Mouse (Mus musculus): Measurements from ENCODE around the gene Ccr5. TPM values are rescaled to one million over a fixed set of nuclear protein-coding genes. Genes with fewer than 3 reads are reported as not detected.
"Not testable (repeated sequence)": the region's sequence is repeated elsewhere in the genome, so short reads cannot be mapped to it uniquely, and the experiment has no call there.

Ccr5 gene
- polyA plus RNA-seq, 1 experiment from 2014 or later = 0.25 TPM

DNA sequence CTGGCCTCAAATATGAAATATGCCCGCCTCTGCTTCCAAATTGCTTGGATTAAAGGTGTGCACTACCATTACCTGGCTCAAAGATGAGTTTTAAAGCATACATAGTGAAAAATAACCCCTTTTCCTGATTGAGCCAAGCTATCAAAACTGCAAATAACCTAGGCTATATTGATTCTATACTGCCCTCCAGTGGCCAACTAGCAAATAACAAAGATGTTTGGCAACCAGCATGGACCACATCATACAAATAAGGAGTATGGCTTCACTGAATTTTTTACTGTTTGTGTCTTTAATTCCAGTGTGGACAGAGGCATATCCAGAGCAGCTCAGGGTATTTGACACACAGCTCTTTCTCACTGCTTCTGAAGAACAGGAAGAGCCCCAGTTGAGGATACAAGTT, 7.0 kb downstream of the Ccr5 start:
- Histone ChIP-seq H3K9me3 (ENCODE audit: control insufficient read depth, low read length) (no peaks in the 10 kb centered on the region), H3K4me1 (ENCODE audit: control insufficient read depth, insufficient read depth, low read length) (no peaks in the 10 kb centered on the region), H3K9ac (ENCODE audit: low read length) (no peak overlapping the region), H3K36me3 (ENCODE audit: control insufficient read depth, insufficient read depth, low read length) (no peaks in the 10 kb centered on the region), H3K4me3 (ENCODE audit: low read depth, low read length) (no peak overlapping the region), H3K27me3 (ENCODE audit: control insufficient read depth, insufficient read depth, low read length) (no peaks in the 10 kb centered on the region), H3K27ac (ENCODE audit: low read depth, low read length) (no peak overlapping the region), H3K4me2 (ENCODE audit: low read depth) (no peak overlapping the region)
- WGBS = 4% methylated on average over 1 of the region's 1 CpGs
- ATAC-seq (ENCODE audit: insufficient read depth, low FRiP score, low TSS enrichment) (no peak), DNase-seq (ENCODE audit: low spot score) (peak; percentile 16)

DNA sequence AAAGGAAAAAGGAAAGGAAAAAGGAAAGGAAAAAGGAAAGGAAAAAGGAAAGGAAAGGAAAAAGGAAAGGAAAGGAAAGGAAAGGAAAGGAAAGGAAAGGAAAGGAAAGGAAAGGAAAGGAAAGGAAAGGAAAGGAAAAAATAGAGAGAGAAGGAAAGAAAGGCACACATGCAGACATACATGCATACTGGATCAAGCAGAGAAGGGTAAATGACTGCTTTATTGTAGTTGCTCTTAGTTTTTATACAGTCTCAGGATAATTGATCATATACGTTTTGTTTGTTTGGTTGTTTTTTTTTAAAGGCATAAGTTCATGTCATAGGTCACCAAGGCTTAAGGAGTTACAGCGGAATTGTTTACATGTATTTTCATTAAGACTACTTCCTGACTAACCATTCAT, 11.6 kb downstream of the Ccr5 start:
- DNase-seq (ENCODE audit: low spot score); H3K4me3 ChIP-seq (ENCODE audit: low read depth, low read length); H3K9me3 ChIP-seq (ENCODE audit: control insufficient read depth, low read length); H3K27ac ChIP-seq (ENCODE audit: low read depth, low read length); H3K4me2 ChIP-seq (ENCODE audit: low read depth); H3K36me3 ChIP-seq (ENCODE audit: control insufficient read depth, insufficient read depth, low read length); H3K4me1 ChIP-seq (ENCODE audit: control insufficient read depth, insufficient read depth, low read length); H3K9ac ChIP-seq (ENCODE audit: low read length); ATAC-seq (ENCODE audit: insufficient read depth, low FRiP score, low TSS enrichment); H3K27me3 ChIP-seq (ENCODE audit: control insufficient read depth, insufficient read depth, low read length): not testable (repeated sequence)
- WGBS = 81% methylated on average over 2 of the region's 2 CpGs

DNA sequence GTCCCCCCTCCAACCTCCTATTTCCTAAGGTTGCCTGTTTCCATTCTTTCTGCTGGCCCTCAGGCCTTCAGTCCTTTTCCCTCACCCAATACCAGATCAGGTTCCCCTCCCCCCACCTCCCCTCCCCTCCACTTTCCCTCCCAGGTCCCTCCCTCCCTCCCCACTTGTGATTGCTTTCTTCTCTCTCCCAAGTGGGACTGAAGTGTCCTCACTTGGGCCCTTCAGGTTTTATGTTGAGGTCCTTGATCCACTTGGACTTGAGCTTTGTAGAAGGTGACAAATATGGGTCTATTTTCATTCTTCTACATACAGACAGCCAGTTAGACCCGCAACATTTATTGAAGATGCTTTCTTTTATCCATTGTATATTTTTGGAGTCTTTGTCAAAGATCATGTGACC, 13.6 kb downstream of the Ccr5 start:
- H3K9ac ChIP-seq (ENCODE audit: low read length); DNase-seq (ENCODE audit: low spot score); H3K27me3 ChIP-seq (ENCODE audit: control insufficient read depth, insufficient read depth, low read length); H3K36me3 ChIP-seq (ENCODE audit: control insufficient read depth, insufficient read depth, low read length); H3K9me3 ChIP-seq (ENCODE audit: control insufficient read depth, low read length); ATAC-seq (ENCODE audit: insufficient read depth, low FRiP score, low TSS enrichment); H3K4me3 ChIP-seq (ENCODE audit: low read depth, low read length); H3K27ac ChIP-seq (ENCODE audit: low read depth, low read length); H3K4me2 ChIP-seq (ENCODE audit: low read depth); H3K4me1 ChIP-seq (ENCODE audit: control insufficient read depth, insufficient read depth, low read length): not testable (repeated sequence)
- 96% methylated on average over 1 of the region's 1 CpGs for WGBS

DNA sequence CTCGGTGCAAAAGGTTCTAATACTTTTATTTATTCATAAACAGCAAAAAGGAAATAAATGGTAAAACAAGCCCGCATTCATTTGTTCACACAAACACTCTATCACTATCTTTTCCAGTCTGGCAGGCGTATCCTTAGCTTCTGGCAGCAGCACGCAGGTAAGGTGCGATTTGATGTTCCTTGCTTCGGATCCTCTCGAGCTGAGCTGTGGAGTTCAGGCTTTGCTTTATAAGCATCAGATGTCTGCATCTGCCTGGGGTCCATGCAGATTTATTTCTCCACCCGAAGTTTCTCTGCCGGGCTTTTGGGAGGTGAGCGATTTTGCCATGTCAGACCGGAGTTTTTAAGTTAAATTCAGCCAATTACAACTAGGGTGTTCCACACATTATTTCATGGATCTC, 16.3 kb downstream of the Ccr5 start:
- Histone ChIP-seq H3K36me3 (ENCODE audit: control insufficient read depth, insufficient read depth, low read length) (no peaks in the 10 kb centered on the region), H3K4me3 (ENCODE audit: low read depth, low read length) (no peak overlapping the region), H3K4me2 (ENCODE audit: low read depth) (no peak overlapping the region), H3K9ac (ENCODE audit: low read length) (no peak overlapping the region), H3K4me1 (ENCODE audit: control insufficient read depth, insufficient read depth, low read length) (no peaks in the 10 kb centered on the region; the same call in 1 of the 2 replicates), H3K9me3 (ENCODE audit: control insufficient read depth, low read length) (no peaks in the 10 kb centered on the region), H3K27me3 (ENCODE audit: control insufficient read depth, insufficient read depth, low read length) (no peaks in the 10 kb centered on the region), H3K27ac (ENCODE audit: low read depth, low read length) (no peak overlapping the region)
- ATAC-seq (ENCODE audit: insufficient read depth, low FRiP score, low TSS enrichment) = no peak
- WGBS = 85% methylated on average over 11 of the region's 11 CpGs
- no peak for DNase-seq (ENCODE audit: low spot score)

DNA sequence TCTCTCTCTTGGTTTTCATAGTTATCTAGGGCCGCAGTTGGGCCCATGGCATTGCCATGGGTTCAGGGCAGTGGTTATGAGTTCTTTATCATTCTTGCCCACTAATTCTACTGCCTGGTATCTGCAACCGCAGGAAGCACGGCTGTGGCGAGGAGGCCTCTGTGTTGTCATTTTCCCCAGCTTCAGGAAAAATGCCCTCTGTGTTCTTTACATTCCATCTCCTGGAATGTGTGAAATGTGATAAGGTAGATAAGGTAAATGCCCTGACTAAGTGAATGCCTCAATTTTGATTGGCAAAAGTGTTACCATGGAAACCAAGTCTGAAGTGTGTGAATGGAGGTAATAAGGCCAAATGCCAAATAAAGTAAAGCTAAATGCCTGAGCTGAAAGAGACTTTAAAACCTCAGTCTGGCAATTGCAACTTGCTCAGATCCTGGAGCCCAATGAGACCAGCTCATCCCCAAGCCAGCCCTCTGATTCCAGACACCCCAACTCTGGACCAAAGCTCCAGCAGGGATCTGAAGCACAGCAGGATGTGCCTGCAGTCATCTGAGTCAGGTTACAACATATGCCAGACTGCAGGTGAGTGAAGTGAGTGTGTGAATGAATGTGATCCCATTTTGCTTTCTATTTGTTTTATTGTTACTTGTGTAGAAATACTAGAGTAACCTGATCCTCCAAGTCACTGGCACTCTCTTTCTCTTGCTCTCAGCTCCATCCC, 16.9 kb downstream of the Ccr5 start:
- Histone ChIP-seq H3K27me3 (ENCODE audit: control insufficient read depth, insufficient read depth, low read length) (no peaks in the 10 kb centered on the region), H3K4me2 (ENCODE audit: low read depth) (no peak overlapping the region), H3K36me3 (ENCODE audit: control insufficient read depth, insufficient read depth, low read length) (no peaks in the 10 kb centered on the region), H3K4me3 (ENCODE audit: low read depth, low read length) (no peak overlapping the region), H3K9me3 (ENCODE audit: control insufficient read depth, low read length) (no peaks in the 10 kb centered on the region), H3K9ac (ENCODE audit: low read length) (no peak overlapping the region), H3K27ac (ENCODE audit: low read depth, low read length) (no peak overlapping the region), H3K4me1 (ENCODE audit: control insufficient read depth, insufficient read depth, low read length) (no peaks in the 10 kb centered on the region; the same call in 1 of the 2 replicates)
- 66% methylated on average over 4 of the region's 4 CpGs for WGBS
- ATAC-seq (ENCODE audit: insufficient read depth, low FRiP score, low TSS enrichment) = no peak
- DNase-seq (ENCODE audit: low spot score) = no peak

DNA sequence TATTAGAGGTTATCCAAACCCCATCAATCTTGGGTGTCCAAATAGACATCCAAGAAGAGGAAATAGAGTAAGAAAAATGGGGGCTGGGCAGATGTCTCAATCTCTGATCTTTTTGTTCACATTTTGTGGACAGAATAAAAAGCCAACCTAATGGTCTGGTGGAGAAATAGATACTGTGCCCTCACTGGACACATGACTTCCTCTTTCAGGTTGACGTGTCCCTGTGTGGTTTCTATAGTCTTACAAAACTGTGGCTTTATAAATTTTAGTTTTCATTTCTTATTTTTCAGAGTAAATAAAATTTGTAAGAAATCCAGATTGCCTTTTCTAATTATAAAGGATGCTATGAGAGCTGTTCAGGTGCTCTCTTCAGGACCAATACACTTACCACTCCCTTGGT, 22.3 kb downstream of the Ccr5 start:
- no peaks in the 10 kb centered on the region for H3K4me1 ChIP-seq (ENCODE audit: control insufficient read depth, insufficient read depth, low read length)
- H3K4me2 ChIP-seq (ENCODE audit: low read depth) = no peak overlapping the region
- H3K9ac ChIP-seq (ENCODE audit: low read length) = no peak overlapping the region
- no peak overlapping the region for H3K4me3 ChIP-seq (ENCODE audit: low read depth, low read length)
- H3K9me3 ChIP-seq (ENCODE audit: control insufficient read depth, low read length) = no peaks in the 10 kb centered on the region
- DNase-seq (ENCODE audit: low spot score) = no peak
- no peaks in the 10 kb centered on the region for H3K36me3 ChIP-seq (ENCODE audit: control insufficient read depth, insufficient read depth, low read length)
- H3K27me3 ChIP-seq (ENCODE audit: control insufficient read depth, insufficient read depth, low read length) = no peaks in the 10 kb centered on the region
- ATAC-seq (ENCODE audit: insufficient read depth, low FRiP score, low TSS enrichment) = no peak
- 74% methylated on average over 1 of the region's 1 CpGs for WGBS
- no peak overlapping the region for H3K27ac ChIP-seq (ENCODE audit: low read depth, low read length)

DNA sequence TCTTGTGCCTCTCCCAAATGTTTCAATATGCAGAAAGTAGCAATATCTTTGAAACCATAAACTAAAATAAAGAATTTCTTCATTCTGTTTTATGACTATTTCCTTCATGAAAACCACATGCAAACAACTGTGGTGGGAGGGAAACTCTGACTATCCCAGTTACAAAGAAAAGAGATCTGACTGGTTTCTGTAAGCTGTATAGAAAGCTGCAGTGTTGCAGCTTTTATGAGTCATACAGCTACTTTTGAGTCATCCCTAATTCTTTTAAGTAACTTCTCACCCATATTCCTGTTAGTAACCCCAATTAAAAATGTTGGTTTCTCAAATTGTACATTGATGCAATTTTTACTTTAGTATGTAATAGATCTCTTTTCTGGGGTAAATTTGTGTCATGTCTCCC, 25.0 kb downstream of the Ccr5 start:
- H3K27me3 ChIP-seq (ENCODE audit: control insufficient read depth, insufficient read depth, low read length) = no peaks in the 10 kb centered on the region
- no peak overlapping the region for H3K4me3 ChIP-seq (ENCODE audit: low read depth, low read length)
- H3K36me3 ChIP-seq (ENCODE audit: control insufficient read depth, insufficient read depth, low read length) = no peaks in the 10 kb centered on the region
- DNase-seq (ENCODE audit: low spot score) (no peak), ATAC-seq (ENCODE audit: insufficient read depth, low FRiP score, low TSS enrichment) (no peak)
- H3K4me2 ChIP-seq (ENCODE audit: low read depth) = no peak overlapping the region
- no peak overlapping the region for H3K27ac ChIP-seq (ENCODE audit: low read depth, low read length)
- no peak overlapping the region for H3K9ac ChIP-seq (ENCODE audit: low read length)
- H3K9me3 ChIP-seq (ENCODE audit: control insufficient read depth, low read length) = no peaks in the 10 kb centered on the region
- no peaks in the 10 kb centered on the region for H3K4me1 ChIP-seq (ENCODE audit: control insufficient read depth, insufficient read depth, low read length)

Other genes starting within 250 kb of the Ccr5 start
- 1.1 and 1.4 TPM in 2 replicates for gene Ccr1, start 152.9 kb upstream of the Ccr5 start, polyA plus RNA-seq (2014; fragmentation: Nextera tagmentation; extraction: Ambion mirVana)
- gene Ccr1l1, start 143.1 kb upstream of the Ccr5 start, polyA plus RNA-seq (2014; fragmentation: Nextera tagmentation; extraction: Ambion mirVana) = not detected in 2 replicates
- not detected in 2 replicates for gene Ccr3, start 99.6 kb upstream of the Ccr5 start, polyA plus RNA-seq (2014; fragmentation: Nextera tagmentation; extraction: Ambion mirVana)
- 0.27 and 0.77 TPM in 2 replicates for gene Ccr2, start 19.6 kb upstream of the Ccr5 start, polyA plus RNA-seq (2014; fragmentation: Nextera tagmentation; extraction: Ambion mirVana)
- gene 2010315B03Rik, start 191.2 kb downstream of the Ccr5 start, polyA plus RNA-seq (2014; fragmentation: Nextera tagmentation; extraction: Ambion mirVana) = 3.5 and 4.9 TPM in 2 replicates